Mouse (Mus musculus) retina, postnatal 1 day (tissue): ENCODE measurements around the gene 4933415A04Rik.

Experiments
- DNase-seq: peaks from one replicate; pipeline ENCODE4 v3.0.0-alpha.2; 2012

4933415A04Rik gene

GRCm38 (mm10) chr11:43633658-43634401, 47.0 kb downstream of the 4933415A04Rik start:
- DNase-seq, result peak; percentile 62

- DNase-seq, result no peak
Observed at GRCm38 (mm10) chr11:43636761-43637160, 49.9 kb downstream of the 4933415A04Rik start.

GRCm38 (mm10) chr11:43638486-43638885, 51.6 kb downstream of the 4933415A04Rik start:
- DNase-seq, result no peak
